Mouse (Mus musculus): ENCODE results near the gene Kcna10.

GRCm38 (mm10) chr3:107182756-107183155 is at the start of gene Kcna10:
- no peak for TF ChIP-seq POLR2A (IDR thresholded peaks at IDR 0.05; ENCODE audit: low read depth, low read length)
- no peak for TF ChIP-seq CTCF (conservative IDR thresholded peaks at IDR 0.05; ENCODE audit: insufficient read depth, insufficient read length, low read depth, low read length)

Data from kidney, adult 2 months (tissue).